Mouse (Mus musculus) A20 (cell line): ENCODE results near the gene Gnaq.

Source experiments
- DNase-seq: peaks from one replicate; pipeline ENCODE4 v3.0.0-alpha.2; 2011; ENCODE audit warnings: low read depth, low spot score

The Gnaq gene

DNA sequence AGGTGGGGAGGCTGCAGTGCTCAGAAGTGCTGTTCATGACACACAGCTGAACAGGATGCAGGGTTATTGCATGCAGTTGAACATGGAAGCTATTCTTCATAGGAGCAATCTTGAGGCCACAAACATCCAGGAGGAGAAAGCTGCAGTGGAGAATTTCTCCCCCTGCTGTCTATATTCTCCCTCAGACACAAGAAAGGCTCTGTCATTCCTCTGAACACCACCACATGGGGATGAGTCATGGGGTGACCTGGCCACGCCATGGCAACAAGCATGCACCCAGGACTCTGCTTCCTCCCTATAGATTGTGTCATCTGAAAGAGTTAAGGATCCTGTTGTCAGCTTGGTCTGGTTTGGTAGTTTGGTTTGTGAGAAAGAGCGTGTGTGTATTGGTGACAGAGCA, 239.0 kb downstream of the Gnaq start:
- no peak for DNase-seq

DNA sequence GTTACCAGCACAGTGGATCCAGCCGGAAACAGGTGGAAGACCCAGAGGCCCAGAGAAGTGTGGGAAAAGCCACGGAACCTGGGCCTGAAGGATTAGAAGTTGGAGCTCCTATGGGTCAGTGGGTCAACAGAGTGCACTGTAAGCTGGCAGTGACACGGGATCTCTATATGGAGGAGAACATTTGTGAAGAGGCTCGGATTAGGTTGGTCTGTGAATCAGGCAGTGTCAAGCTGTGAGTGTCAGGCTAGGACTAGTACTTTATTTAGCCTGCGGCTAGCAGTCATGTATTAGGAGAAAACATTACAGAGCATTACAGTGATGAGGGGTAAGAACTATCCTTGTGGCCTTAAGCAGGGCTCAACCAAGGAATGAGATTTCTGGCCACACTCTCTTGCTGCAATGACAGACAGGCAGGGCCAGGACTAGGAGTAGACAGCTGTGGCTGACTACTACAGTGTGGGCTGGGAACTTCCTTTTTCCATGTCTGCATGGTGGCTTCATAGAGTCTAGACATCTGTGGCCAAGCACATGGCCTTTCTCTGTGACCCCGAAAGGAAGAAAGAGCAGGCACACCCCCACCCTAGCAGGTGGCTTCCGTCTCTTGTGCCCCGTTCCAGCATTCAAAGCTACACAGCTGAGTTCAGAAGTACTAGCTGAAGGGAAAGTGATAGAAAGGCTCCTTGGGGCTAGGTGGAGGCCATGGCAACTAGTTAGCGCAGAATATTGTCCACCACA, 240.3 kb downstream of the Gnaq start:
- peak; percentile 76 for DNase-seq

DNA sequence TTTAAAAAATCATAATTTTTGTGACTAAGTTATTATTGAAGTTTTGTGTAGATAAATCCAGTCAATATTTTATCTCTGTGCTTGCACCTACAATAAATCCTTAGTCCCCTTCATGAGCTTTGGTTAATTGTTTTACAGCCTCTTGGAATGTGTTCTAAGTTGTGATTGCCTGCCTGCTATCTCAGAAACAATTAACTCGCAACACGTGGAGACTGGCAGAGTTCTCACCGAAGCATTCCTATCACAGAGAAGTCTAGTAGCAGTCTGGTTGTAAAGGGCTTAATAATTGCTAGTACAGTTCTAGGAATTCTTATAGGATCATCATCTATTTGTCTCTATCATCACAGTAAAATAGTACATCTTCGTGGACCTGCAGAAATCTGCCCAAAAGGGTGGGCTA, 243.2 kb downstream of the Gnaq start:
- DNase-seq: no peak

GRCm38 (mm10) chr19:16378565-16378964, 245.9 kb downstream of the Gnaq start:
- no peak for DNase-seq

DNA sequence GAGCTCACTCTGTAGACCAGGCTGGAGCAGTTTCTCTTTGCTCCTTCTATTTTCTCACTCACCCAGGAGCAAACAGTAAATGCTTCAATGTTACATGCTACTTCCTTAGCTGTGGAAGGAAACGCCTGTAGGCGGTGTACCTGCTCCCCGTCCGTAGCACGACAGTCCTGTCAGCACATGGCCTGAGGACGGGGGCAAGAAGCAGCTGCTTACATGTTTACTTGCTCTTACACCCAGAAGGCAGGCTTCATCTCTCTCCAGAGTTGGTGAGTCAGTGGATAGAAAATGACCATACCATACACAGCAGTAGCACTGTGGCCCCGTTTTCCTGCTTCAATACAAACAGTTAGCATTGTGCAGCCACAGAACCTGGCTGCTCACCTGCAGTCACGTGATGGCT, 247.1 kb downstream of the Gnaq start:
- DNase-seq: no peak

DNA sequence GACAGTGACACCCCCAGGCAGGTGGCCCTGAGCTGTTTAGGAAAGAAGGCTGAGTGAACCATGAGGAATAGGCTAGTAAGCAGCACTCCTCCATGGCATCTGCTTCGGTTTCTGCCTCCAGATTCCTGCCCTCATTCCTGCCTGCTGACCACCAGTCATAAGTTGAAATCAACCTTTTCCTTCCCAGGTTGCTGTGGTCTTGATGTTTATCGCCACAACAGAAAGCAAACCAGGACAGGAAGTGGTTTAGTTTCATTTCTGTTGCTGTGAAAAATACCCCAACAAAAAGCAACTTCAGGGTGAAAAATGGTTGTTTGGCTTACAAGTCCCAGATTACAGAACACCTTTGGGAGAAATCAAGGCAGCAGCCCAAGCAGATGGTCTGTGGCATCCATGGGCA, 249.8 kb downstream of the Gnaq start:
- peak; percentile 63 for DNase-seq

- DNase-seq: peak; percentile 66
Measured at GRCm38 (mm10) chr19:16383127-16383526, 250.5 kb downstream of the Gnaq start.

DNA sequence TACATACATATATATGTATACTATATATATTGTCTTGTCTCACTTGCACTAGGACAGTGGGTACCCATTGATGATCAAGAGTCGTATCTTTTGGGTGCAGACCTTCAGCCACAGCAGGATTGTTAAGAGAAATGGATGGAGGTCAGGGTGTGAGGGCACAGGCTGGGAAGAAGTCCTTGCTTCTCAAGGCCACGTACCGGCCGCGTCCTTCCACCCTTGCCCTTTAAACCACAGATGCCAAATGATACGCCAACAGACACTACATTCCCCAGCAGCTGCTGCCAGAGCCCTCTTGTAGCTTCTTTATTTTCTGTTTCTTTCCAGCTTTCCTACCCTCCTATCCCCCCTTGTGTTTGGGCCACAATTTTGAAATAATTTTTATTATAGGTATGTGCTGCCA, 251.5 kb downstream of the Gnaq start:
- no peak for DNase-seq

GRCm38 (mm10) chr19:16384957-16385356, 252.3 kb downstream of the Gnaq start:
- no peak for DNase-seq

DNA sequence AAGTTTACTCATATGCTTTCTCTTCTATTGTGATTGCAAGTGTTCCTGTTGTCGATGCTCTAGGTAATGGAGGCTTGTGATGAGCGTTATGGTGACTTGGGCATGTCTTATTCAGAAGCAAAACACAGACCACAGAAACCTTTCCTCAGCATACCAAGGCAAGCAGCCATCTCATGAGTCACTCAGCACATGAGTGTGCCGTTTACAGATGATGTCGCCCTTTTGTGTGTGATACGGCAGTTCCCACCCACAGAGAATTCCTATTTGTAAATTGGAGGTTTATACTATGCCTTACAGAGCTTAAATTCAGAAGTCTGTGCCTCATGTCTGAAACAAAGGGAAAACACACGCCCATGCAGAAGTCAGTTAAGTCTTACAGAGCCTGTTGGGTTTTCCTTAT, 253.9 kb downstream of the Gnaq start:
- no peak for DNase-seq

DNA sequence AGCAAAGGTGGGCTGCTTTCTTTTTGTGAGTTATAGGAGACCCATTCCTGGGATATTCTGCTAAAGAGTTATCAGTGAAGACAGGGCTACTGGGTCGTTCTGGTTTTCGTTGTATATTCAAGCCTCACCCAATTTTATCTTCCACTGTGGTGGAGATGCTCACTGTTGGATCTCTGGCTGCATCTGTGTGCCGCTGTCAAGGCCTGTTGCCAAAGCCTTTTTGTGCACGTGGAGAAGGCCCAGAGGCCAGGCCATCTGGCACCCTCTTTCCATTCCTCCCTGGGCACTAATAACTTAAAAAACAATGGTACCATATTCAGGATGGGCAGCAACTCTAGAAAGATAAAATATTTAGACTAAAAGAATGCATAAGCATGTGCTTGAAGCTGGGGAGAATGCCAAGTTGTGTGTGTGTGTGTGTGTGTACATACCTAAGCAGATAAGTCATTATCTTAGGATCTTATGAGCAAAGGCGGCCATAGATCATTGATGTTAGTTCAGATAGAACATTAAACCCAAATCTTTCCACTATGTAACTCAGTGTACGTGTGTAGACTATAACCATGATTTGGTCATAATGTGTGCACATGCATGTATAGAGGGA, 257.7 kb downstream of the Gnaq start:
- DNase-seq: no peak

GRCm38 (mm10) chr19:16394381-16394780, 261.8 kb downstream of the Gnaq start:
- no peak for DNase-seq

DNA sequence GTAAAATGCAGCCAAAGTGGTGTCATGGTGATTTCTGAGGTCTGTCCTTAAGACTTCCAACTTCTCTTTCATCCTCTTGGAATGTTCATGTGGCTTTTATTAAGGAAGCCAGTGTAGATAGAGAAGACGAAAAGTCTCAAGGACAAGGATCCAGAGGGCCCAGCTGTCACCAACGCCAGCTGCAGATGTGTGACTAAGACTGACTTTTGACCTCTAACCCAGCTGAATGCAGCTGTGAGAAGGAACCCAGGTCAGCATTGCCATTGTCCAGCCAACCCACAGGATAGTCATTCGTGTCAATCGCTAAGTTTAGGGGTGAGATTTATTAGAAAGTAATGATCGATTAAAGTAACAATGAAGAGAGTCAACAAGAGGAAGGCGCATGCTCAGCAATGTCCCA, 270.5 kb downstream of the Gnaq start:
- DNase-seq: no peak

- DNase-seq: peak; percentile 41
Measured at GRCm38 (mm10) chr19:16407727-16408126, 275.1 kb downstream of the Gnaq start.

DNA sequence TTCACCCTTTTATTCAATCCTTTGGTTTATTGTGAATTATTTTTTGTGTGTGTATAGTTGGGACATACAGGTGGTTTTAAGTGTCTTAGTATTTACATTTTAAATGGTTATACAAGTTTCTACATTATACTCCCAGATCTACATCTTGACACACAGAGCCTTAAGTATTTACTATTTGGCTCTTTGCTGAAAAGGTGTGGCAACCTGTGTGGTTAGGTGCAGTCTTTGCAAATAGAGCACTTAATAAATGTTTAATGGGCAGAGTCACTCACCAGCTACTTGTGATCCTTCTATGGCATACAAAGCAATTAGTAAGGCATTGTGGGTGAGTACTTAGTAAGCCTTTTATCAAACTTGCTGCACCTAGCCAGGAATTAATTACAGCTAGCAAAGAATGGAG, 278.7 kb downstream of the Gnaq start:
- no peak for DNase-seq

DNA sequence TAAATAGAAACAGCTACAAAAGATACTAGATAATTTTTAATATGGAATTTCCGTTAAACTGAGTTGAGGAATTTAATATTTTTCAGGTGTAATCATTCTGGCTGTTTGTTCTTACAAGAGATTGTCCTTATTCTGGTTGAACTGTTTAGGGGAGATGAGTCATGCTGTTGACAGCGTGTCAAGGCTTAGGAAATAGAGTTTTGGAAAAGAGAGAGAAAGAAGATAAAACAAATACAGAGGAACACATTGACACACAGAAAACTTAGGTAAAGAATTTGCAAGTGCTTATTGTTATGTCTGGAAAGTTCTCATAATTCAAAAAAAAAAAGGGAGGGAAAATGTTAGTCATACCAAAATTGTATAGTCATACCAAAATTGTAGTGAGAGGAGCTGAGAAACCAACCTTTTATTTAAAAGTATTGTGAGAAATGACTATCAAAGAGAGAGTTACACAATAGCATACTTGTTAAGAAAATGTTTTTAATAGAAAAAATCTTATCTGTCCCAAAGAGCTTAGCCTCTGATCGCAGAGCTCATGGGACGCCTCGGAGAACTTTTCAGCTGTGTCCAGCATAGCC, 285.5 kb downstream of the Gnaq start:
- no peak for DNase-seq

DNA sequence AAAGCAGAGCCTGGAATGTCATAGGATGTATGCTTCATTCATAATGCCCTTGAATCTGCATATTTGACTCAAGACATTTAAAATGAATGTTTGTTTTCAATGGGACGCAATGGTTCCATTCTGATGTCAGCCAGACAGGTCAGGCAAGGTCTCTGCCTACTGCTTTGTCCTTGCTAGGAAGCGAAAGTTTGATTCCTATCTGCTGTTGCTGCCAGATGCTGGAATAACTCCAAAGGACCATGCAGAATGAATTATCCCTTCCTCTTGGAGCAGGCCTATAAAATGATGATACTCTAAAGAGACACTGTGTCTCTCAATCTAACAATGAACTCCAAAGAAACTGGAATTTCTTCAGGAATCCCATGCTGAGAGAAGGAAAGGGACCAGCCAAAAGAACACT, 293.0 kb downstream of the Gnaq start:
- DNase-seq: no peak

DNA sequence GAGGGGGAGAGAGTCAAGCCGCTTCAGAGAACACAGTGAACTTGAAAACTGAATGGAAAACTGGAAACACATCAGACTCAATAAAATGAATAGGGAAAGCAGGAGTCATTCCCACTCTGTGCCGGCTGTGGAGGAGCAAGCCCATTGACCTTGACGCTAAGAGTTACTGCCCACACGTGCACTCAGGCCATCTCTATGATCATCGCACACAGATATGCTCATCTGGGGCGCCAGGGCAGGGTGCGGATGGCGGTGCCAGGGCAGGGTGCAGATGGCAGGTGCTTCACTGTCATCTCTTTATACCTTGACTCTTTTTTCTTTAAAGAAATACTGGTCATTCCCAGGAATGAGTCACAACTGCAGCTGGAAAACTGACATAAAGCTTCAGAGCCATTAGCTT, 298.7 kb downstream of the Gnaq start:
- DNase-seq: no peak

- DNase-seq: no peak
Measured at GRCm38 (mm10) chr19:16434879-16435278, 302.2 kb downstream of the Gnaq start.

DNA sequence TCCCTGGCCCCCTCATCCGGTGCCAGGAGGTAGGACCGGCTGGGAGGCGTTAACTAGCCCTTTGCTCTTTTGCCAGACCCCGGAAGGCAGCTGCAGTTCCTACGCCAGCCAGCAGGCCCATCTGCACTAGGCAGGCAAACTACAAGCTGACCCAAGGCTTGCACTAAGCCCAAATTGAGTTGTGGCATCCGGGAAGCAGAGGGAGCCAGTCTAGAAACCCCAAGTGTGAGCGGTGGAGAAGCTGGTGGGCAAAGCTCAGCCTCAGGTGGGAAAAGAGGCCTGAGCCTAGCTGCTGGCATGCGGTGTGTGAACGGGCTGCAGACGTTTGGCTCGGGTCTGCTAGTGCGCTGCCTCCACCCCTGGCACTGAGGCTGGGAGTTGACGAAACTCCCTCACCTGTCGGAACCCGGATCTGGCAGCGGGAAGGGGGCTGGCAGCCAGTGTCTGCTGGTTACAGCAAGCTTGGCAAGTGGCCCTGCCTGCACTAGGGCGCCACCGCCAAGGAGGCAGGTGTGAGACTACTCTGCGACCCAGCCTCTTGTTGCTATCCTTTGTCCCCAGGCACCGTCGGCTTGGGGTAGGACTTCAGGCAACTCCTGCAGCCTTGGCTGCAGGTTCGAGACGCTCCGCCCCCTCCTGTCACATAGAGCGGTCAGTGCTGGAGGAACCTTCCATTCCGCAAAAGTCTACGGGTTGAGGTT, 303.1 kb downstream of the Gnaq start, which contains the start of gene Gna14:
TSS of gene Gna14 (plus strand) at position 232 of the 701 bp plus-strand sequence.
- DNase-seq: no peak

DNA sequence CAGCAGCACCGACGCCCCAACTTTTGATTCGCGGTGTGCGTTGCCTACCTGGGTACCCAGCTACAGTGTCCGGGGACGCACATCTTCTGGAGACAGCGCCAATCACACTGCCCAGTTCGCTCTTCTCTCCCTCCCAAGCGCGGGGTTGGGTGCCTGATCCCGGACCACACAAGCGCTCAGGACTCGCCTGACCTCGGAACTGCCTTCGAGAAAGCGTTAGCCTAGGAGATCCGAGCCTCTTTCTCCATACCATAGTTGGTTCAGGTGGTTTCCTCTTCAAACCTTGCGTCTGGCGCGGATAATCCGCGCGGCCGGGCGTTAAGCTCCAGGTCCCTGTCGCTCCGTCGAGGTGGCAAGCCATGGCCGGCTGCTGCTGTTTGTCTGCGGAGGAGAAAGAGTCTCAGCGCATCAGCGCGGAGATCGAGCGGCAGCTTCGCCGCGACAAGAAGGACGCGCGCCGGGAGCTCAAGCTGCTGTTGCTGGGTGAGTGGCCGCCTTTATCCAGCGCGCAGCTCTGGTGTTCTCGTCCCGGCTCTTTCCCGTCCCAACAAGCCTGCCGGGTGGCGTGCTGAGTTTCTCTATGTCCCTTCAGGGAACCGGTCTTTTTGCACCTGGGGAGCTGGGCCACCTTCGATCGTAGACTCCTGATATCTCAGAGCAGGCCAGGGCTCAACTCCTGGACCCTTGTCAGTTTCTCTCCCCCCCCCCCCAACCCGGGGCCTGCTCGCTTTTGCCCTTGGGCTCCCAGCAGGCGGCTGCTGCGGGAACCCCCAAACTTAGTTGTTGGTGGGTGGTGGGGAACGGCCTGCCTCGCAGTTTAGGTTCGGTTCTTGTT, 303.9 kb downstream of the Gnaq start:
- DNase-seq: no peak
